Mouse (Mus musculus): ENCODE measurements at regions not wholly inside any gene's neighbourhood (a gene's known extent, or its start where the extent isn't known, plus 50 kb on each side); places are given as distances from the start of the nearest gene placed in this dataset.

DNA sequence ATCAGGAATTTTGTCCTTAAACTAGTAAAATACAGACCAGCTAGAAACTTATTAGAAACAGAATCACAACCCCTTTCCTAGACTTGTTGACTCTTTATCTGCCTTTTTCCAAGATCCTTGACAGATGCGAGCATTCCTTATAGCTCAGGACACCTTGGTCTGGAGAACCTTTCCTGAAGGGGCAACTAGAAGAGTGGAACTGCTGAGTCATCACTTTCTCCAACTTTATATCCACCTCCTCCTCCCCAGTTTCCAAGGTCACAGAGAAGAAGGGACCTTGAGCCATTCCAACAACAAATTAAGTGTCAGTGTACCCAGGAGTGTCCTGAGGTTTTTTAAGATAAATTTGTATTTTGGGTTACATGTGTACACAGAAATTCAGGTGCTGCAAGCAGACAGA is 111.5 kb upstream of the Aco1 start:
- 60% methylated on average over 1 of the region's 1 CpGs for WGBS (ENCODE audit: insufficient replicate concordance)
- H3K9ac ChIP-seq: no peak overlapping the region
- no peaks in the 10 kb centered on the region for H3K27me3 ChIP-seq (replicated peaks)
- ATAC-seq: no peak
- no peaks in the 10 kb centered on the region for H3K4me1 ChIP-seq
- H3K4me2 ChIP-seq: no peak overlapping the region
- H3K27ac ChIP-seq: no peak overlapping the region
- no peak overlapping the region for H3K4me3 ChIP-seq
- no peaks in the 10 kb centered on the region for H3K9me3 ChIP-seq (replicated peaks)
- no peaks in the 10 kb centered on the region for H3K36me3 ChIP-seq

GRCm38 (mm10) chr4:40047846-40048245 is 95.0 kb upstream of the Aco1 start:
- no peak overlapping the region for H3K4me3 ChIP-seq
- no peak overlapping the region for H3K4me2 ChIP-seq
- H3K27me3 ChIP-seq (replicated peaks): no peaks in the 10 kb centered on the region
- no peaks in the 10 kb centered on the region for H3K4me1 ChIP-seq
- no peaks in the 10 kb centered on the region; the same call in 1 of the 2 replicates for H3K9me3 ChIP-seq (replicated peaks)
- no peak overlapping the region for H3K27ac ChIP-seq
- 84% methylated on average over 10 of the region's 10 CpGs for WGBS (ENCODE audit: insufficient replicate concordance)
- no peak overlapping the region for H3K9ac ChIP-seq
- no peak for ATAC-seq
- no peaks in the 10 kb centered on the region for H3K36me3 ChIP-seq

GRCm38 (mm10) chr4:40049086-40049485 is 93.8 kb upstream of the Aco1 start:
- H3K9me3 ChIP-seq (replicated peaks): no peaks in the 10 kb centered on the region; the same call in 1 of the 2 replicates
- no peaks in the 10 kb centered on the region for H3K27me3 ChIP-seq (replicated peaks)
- no peaks in the 10 kb centered on the region for H3K4me1 ChIP-seq
- no peaks in the 10 kb centered on the region for H3K36me3 ChIP-seq
- H3K27ac ChIP-seq: no peak overlapping the region
- no peak for ATAC-seq
- H3K4me3 ChIP-seq: no peak overlapping the region
- no peak overlapping the region for H3K9ac ChIP-seq
- WGBS (ENCODE audit: insufficient replicate concordance): 67% methylated on average over 6 of the region's 6 CpGs
- H3K4me2 ChIP-seq: no peak overlapping the region

GRCm38 (mm10) chr4:40051848-40052247 is 91.0 kb upstream of the Aco1 start:
- H3K4me1 ChIP-seq: no peaks in the 10 kb centered on the region
- WGBS (ENCODE audit: insufficient replicate concordance): 63% methylated on average over 4 of the region's 4 CpGs
- H3K9ac ChIP-seq: no peak overlapping the region
- no peak for ATAC-seq
- H3K4me3 ChIP-seq: no peak overlapping the region
- no peaks in the 10 kb centered on the region for H3K27me3 ChIP-seq (replicated peaks)
- no peaks in the 10 kb centered on the region; the same call in 1 of the 2 replicates for H3K9me3 ChIP-seq (replicated peaks)
- H3K36me3 ChIP-seq: no peaks in the 10 kb centered on the region
- no peak overlapping the region for H3K27ac ChIP-seq
- H3K4me2 ChIP-seq: no peak overlapping the region

DNA sequence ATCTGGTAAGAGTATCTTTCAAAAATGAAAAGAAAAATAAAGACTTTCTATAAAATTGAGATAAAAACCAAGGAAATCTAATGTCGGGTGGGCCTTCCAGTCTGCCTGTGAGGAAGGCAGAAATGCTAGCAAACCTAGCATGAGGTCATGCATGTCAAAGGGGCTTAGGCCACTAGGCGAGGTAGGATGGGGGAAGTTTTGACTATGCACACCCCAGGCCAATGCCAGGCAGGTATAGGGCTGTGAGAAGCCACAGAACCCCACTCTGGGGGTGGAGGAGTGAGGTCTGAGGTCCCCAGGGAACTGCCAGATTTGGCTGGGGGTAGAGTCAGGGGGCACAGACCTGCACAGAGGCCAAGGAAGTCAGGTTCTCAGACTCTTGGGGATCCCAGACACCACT is 89.5 kb upstream of the Aco1 start:
- no peak overlapping the region for H3K27ac ChIP-seq
- no peaks in the 10 kb centered on the region for H3K4me1 ChIP-seq
- ATAC-seq: no peak
- H3K9me3 ChIP-seq (replicated peaks): no peaks in the 10 kb centered on the region
- no peak overlapping the region for H3K4me2 ChIP-seq
- no peaks in the 10 kb centered on the region for H3K36me3 ChIP-seq
- no peak overlapping the region for H3K9ac ChIP-seq
- WGBS (ENCODE audit: insufficient replicate concordance): 59% methylated on average over 2 of the region's 2 CpGs
- H3K27me3 ChIP-seq (replicated peaks): no peaks in the 10 kb centered on the region
- H3K4me3 ChIP-seq: no peak overlapping the region

- Histone ChIP-seq H3K4me3 (no peak overlapping the region), H3K9ac (no peak overlapping the region), H3K27me3 (replicated peaks) (no peaks in the 10 kb centered on the region), H3K36me3 (no peaks in the 10 kb centered on the region), H3K27ac (no peak overlapping the region), H3K9me3 (replicated peaks) (no peaks in the 10 kb centered on the region), H3K4me1 (no peaks in the 10 kb centered on the region), H3K4me2 (no peak overlapping the region)
- no peak for ATAC-seq
- WGBS (ENCODE audit: insufficient replicate concordance): 74% methylated on average over 3 of the region's 3 CpGs
Measured at GRCm38 (mm10) chr4:40063751-40064456, 79.0 kb upstream of the Aco1 start.

GRCm38 (mm10) chr4:40064457-40064836 is 78.4 kb upstream of the Aco1 start:
- H3K27me3 ChIP-seq (replicated peaks): no peaks in the 10 kb centered on the region
- no peak overlapping the region for H3K4me3 ChIP-seq
- no peaks in the 10 kb centered on the region for H3K36me3 ChIP-seq
- no peak overlapping the region for H3K27ac ChIP-seq
- ATAC-seq: no peak
- H3K9me3 ChIP-seq (replicated peaks): no peaks in the 10 kb centered on the region
- no peak overlapping the region for H3K9ac ChIP-seq
- WGBS (ENCODE audit: insufficient replicate concordance): 69% methylated on average over 9 of the region's 9 CpGs
- no peaks in the 10 kb centered on the region for H3K4me1 ChIP-seq
- no peak overlapping the region for H3K4me2 ChIP-seq

DNA sequence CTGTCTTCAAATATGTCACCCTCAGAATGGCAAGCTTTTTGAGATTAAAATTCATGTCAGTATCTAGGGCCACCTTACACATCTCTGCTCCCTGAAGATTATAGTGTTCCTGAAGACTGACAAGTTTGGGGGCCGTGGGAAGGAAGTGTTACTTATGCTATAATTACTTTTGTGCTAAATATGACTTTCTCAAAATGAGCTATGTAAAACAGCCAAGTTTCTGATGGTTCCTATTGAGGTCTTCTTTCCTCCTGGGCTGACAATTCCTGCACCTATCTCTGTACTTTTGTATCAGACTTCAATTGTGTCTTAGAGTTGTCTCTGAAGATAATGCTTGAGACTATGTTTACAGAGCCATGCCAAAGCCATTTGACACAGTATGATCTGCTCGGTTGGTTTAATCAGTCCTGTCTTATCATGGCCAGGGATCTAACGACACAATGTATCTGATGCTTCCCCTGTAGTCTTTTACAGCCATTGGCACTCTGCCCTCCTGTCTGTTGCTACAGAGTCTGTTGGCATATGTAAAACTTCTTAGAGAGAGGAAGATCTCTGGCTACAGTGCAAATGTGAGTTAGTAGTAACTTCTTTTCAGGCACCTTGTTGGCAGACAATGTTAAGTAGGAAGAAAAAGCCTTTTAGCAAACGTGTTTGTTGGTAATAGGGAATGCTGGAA is 71.8 kb upstream of the Aco1 start:
- no peak overlapping the region for H3K4me2 ChIP-seq
- no peaks in the 10 kb centered on the region for H3K9me3 ChIP-seq (replicated peaks)
- WGBS (ENCODE audit: insufficient replicate concordance): 45% methylated on average over 4 of the region's 4 CpGs
- no peak for ATAC-seq
- H3K36me3 ChIP-seq: no peaks in the 10 kb centered on the region
- H3K4me3 ChIP-seq: no peak overlapping the region
- H3K9ac ChIP-seq: no peak overlapping the region
- H3K27ac ChIP-seq: no peak overlapping the region
- no peaks in the 10 kb centered on the region for H3K27me3 ChIP-seq (replicated peaks)
- H3K4me1 ChIP-seq: no peaks in the 10 kb centered on the region

DNA sequence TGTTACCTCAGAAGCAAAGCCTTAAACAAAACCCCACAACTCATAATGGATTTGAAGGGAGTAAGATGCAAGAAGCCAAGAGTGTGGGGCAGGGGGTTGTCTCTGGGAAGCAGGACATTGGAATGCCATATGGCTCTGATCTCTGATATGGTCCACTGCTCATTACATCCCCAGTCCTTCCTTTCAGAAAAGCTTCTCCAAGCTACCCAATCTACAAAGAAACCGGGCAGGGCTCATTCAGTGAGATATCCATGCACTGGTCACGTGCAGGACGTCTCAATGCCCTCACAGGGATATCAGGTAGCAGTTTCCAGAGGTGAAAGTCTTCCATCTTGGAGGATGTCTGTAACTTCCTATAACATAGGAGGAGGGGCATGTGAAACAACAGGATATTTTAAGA is 61.8 kb upstream of the Aco1 start:
- ATAC-seq: no peak
- no peak overlapping the region for H3K9ac ChIP-seq
- 59% methylated on average over 3 of the region's 3 CpGs for WGBS (ENCODE audit: insufficient replicate concordance)

GRCm38 (mm10) chr4:40090295-40090694 is 52.6 kb upstream of the Aco1 start:
- WGBS (ENCODE audit: insufficient replicate concordance): 68% methylated on average over 5 of the region's 5 CpGs
- H3K4me2 ChIP-seq: no peak overlapping the region
- no peak for ATAC-seq

More for the DNA sequence above, 61.8 kb upstream of the Aco1 start:
- no peak overlapping the region for H3K27ac ChIP-seq
- H3K27me3 ChIP-seq (replicated peaks): no peaks in the 10 kb centered on the region
- no peak overlapping the region for H3K4me3 ChIP-seq
- no peak overlapping the region for H3K4me2 ChIP-seq
- no peaks in the 10 kb centered on the region for H3K4me1 ChIP-seq
- H3K9me3 ChIP-seq (replicated peaks): no peaks in the 10 kb centered on the region
- H3K36me3 ChIP-seq: no peaks in the 10 kb centered on the region

More at GRCm38 (mm10) chr4:40090295-40090694, 52.6 kb upstream of the Aco1 start:
- no peak overlapping the region for H3K9ac ChIP-seq
- H3K36me3 ChIP-seq: no peaks in the 10 kb centered on the region
- no peaks in the 10 kb centered on the region for H3K4me1 ChIP-seq
- no peak overlapping the region for H3K27ac ChIP-seq
- no peak overlapping the region for H3K4me3 ChIP-seq
- no peaks in the 10 kb centered on the region for H3K27me3 ChIP-seq (replicated peaks)
- H3K9me3 ChIP-seq (replicated peaks): no peaks in the 10 kb centered on the region
